Mouse (Mus musculus): ENCODE results near the gene Nes. TPM values are rescaled to one million over a fixed set of nuclear protein-coding genes. Genes with fewer than 3 reads are reported as not detected.

Gene Nes
- total RNA-seq, 2 experiments from 2014 or later, result 12.5 to 24.8 TPM

- no peak for DNase-seq
Measured at GRCm38 (mm10) chr3:87949955-87950515, 20.8 kb upstream of the Nes start.

GRCm38 (mm10) chr3:87951946-87952345 lies 18.9 kb upstream of the Nes start:
- DNase-seq, result no peak

- DNase-seq, result no peak
Measured at GRCm38 (mm10) chr3:87952440-87952839, 18.4 kb upstream of the Nes start.

- DNase-seq, result no peak
Measured at GRCm38 (mm10) chr3:87958056-87958455, 12.8 kb upstream of the Nes start.

GRCm38 (mm10) chr3:87958476-87958875 lies 12.4 kb upstream of the Nes start:
- DNase-seq, result no peak

GRCm38 (mm10) chr3:87958967-87959366 lies 11.9 kb upstream of the Nes start:
- DNase-seq, result no peak

- DNase-seq, result no peak
Measured at GRCm38 (mm10) chr3:87959371-87959770, 11.5 kb upstream of the Nes start.

GRCm38 (mm10) chr3:87960191-87960585 lies 10.7 kb upstream of the Nes start:
- DNase-seq, result no peak

- peak; percentile 92 to 94 for DNase-seq
Measured at GRCm38 (mm10) chr3:87960586-87961191, 10.2 kb upstream of the Nes start.

- DNase-seq, result peak; percentile 63 to 87
Measured at GRCm38 (mm10) chr3:87970184-87970938, 517 bp upstream of the Nes start.

GRCm38 (mm10) chr3:87971489-87972202 lies 768 bp downstream of the Nes start:
- no peak for DNase-seq

- DNase-seq, result no peak
Measured at GRCm38 (mm10) chr3:87972203-87972664, 1.4 kb downstream of the Nes start.

- DNase-seq, result no peak
Measured at GRCm38 (mm10) chr3:87972776-87973175, 1.9 kb downstream of the Nes start.

- peak in 1 of 2 experiments; percentile 27 for DNase-seq
Measured at GRCm38 (mm10) chr3:87973593-87974380, 2.9 kb downstream of the Nes start.

GRCm38 (mm10) chr3:87974381-87974987 lies 3.6 kb downstream of the Nes start:
- DNase-seq, result peak; percentile 50 to 73

GRCm38 (mm10) chr3:87979493-87979892 lies 8.6 kb downstream of the Nes start:
- no peak for DNase-seq

- no peak for DNase-seq
Measured at GRCm38 (mm10) chr3:87980085-87980484, 9.2 kb downstream of the Nes start.

- no peak for DNase-seq
Measured at GRCm38 (mm10) chr3:87980728-87981127, 9.8 kb downstream of the Nes start.

- DNase-seq, result no peak
Measured at GRCm38 (mm10) chr3:87981214-87981760, 10.4 kb downstream of the Nes start.

GRCm38 (mm10) chr3:87981894-87982835 lies 11.3 kb downstream of the Nes start:
- peak; percentile 79 to 92 for DNase-seq
